Mouse (Mus musculus) CH12.LX (cell line): ENCODE measurements around the gene Plxdc2.

Source experiments
- CTCF ChIP-seq, 2 experiments: IDR thresholded peaks in 1 of 2; conservative IDR thresholded peaks in 1 of 2; 2 replicates each; pipeline ENCODE4 v1.5.1; 2011 to 2012; ENCODE audit warnings: low read depth in 2 of 2, low read length in 2 of 2, improper control_type of control experiment in 1 of 2, inconsistent platforms in 1 of 2, mild to moderate bottlenecking in 1 of 2, moderate library complexity in 1 of 2
- EP300 ChIP-seq: IDR thresholded peaks from 2 replicates; pipeline ENCODE4 v1.6.1; 2011; ENCODE audit warnings: low read length, improper control_type of control experiment
- HCFC1 ChIP-seq: IDR thresholded peaks from 2 replicates; pipeline ENCODE4 v1.6.1; 2012; ENCODE audit warnings: low read depth, mild to moderate bottlenecking, inconsistent platforms, low read length, improper control_type of control experiment
- POLR2A ChIP-seq: IDR thresholded peaks from 2 replicates; pipeline ENCODE4 v1.6.1; 2011; ENCODE audit warnings: low read depth, mild to moderate bottlenecking, improper control_type of control experiment, low read length
- SIN3A ChIP-seq: IDR thresholded peaks from 2 replicates; pipeline ENCODE4 v1.6.1; 2012; ENCODE audit warnings: low read length, improper control_type of control experiment, inconsistent platforms
- ZKSCAN1 ChIP-seq: IDR thresholded peaks from 2 replicates; pipeline ENCODE4 v1.6.1; 2012; ENCODE audit warnings: low read depth, inconsistent platforms, low read length, improper control_type of control experiment, borderline replicate concordance
- ZNF384 ChIP-seq: IDR thresholded peaks from 2 replicates; pipeline ENCODE4 v1.6.1; 2012; ENCODE audit warnings: low read depth, low read length, improper control_type of control experiment, inconsistent platforms

DNA sequence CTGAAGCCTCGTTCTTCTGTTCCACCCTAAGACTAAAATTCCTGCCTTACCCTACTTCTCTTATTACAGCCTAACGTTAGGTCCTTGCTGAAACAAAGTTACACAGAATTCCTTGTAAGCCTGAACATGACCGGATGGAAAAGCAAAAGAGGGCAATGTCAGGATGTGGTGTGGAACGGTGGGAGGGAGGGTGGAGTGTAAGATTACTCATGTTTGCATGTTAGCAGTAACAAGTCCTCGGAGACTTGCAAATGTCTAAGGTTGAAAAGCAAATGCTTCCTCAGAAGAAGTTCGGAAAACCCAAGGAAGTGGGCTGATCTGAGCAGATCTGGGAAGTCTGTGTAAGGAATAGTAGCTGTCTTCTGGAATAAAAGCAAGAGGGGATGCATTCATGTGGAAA, 353.8 kb downstream of the Plxdc2 start:
- TF ChIP-seq ZKSCAN1: no peak
- no peak for TF ChIP-seq CTCF (conservative IDR thresholded peaks at IDR 0.05 in 1 of 2, IDR thresholded peaks at IDR 0.05 in 1 of 2; ENCODE audit: low read depth in 2 of 2, low read length in 2 of 2)
- no peak for TF ChIP-seq POLR2A
- no peak for TF ChIP-seq EP300
- no peak for TF ChIP-seq SIN3A
- TF ChIP-seq HCFC1: no peak
- TF ChIP-seq ZNF384: no peak
